ENCODE assay signal across 8 mouse cellular contexts in genomic region chr1:39922714-39923113, GRCm38 (mm10). TPM values are rescaled to one million over a fixed set of nuclear protein-coding genes. Genes with fewer than 3 reads are reported as not detected.
DNase-seq lines count a peak whose midpoint lies in the region; ATAC-seq lines count a peak whose summit lies in the region.

No protein-coding gene starts in this region.

- WGBS in hindbrain, embryonic 15.5 days: 47% methylated on average over 8 of the region's 8 CpGs
- 57% methylated on average over 8 of the region's 8 CpGs for WGBS in hindbrain, embryonic 10.5 days
- 40% methylated on average over 8 of the region's 8 CpGs for WGBS in embryonic facial prominence, embryonic 12.5 days
- WGBS in intestine, embryonic 16.5 days: 35% methylated on average over 8 of the region's 8 CpGs

- peak overlapping the region; percentile 38; the same call in 1 of the 2 replicates for H3K27ac ChIP-seq in hindbrain, embryonic 15.5 days (replicated peaks)
- H3K27ac ChIP-seq in hindbrain, embryonic 10.5 days: no peak overlapping the region
- peak overlapping the region; percentile 41 for H3K27ac ChIP-seq in embryonic facial prominence, embryonic 12.5 days
- 0 out of 2 replicates have a peak overlapping the region, but pooled peaks have one; percentile 40 for H3K27ac ChIP-seq in intestine, embryonic 16.5 days (ENCODE audit: low read length)

- DNase-seq in hindbrain, embryonic 10.5 days (ENCODE audit: low spot score): no peak
- DNase-seq in lung, postnatal 25 days (ENCODE audit: low spot score): peak; percentile 83
- no peak for DNase-seq in right cerebral cortex, postnatal 10 days (ENCODE audit: low spot score in 2 of 2)
- DNase-seq in urinary bladder, adult 18-20 months (ENCODE audit: low spot score in 2 of 2): no peak
- no peak for DNase-seq in urinary bladder, adult 2 months (ENCODE audit: low spot score)

- H3K36me3 ChIP-seq in hindbrain, embryonic 15.5 days: no peaks in the 10 kb centered on the region
- peaks cover 22% of the 10 kb centered on the region for H3K36me3 ChIP-seq in hindbrain, embryonic 10.5 days
- H3K36me3 ChIP-seq in embryonic facial prominence, embryonic 12.5 days: peaks cover 15% of the 10 kb centered on the region
- no peaks in the 10 kb centered on the region for H3K36me3 ChIP-seq in intestine, embryonic 16.5 days (ENCODE audit: control insufficient read depth, insufficient read depth, low read length)

- H3K4me1 ChIP-seq in hindbrain, embryonic 15.5 days (replicated peaks): peaks cover 75% of the 10 kb centered on the region
- peaks cover 63% of the 10 kb centered on the region for H3K4me1 ChIP-seq in hindbrain, embryonic 10.5 days (replicated peaks)
- H3K4me1 ChIP-seq in embryonic facial prominence, embryonic 12.5 days: peaks cover 58% of the 10 kb centered on the region
- peaks cover 52% of the 10 kb centered on the region for H3K4me1 ChIP-seq in intestine, embryonic 16.5 days (ENCODE audit: control insufficient read depth, insufficient read depth, low read length)

- 0 out of 2 replicates have a peak, but pooled peaks have one; percentile 6 for ATAC-seq in hindbrain, embryonic 15.5 days (ENCODE audit: low FRiP score, low read depth)
- ATAC-seq in embryonic facial prominence, embryonic 12.5 days (ENCODE audit: insufficient number of reproducible peaks, insufficient read depth, low FRiP score, low TSS enrichment): 0 out of 2 replicates have a peak, but pooled peaks have one; percentile 19
- peak; percentile 72 for ATAC-seq in intestine, embryonic 16.5 days

- no peak overlapping the region for H3K9ac ChIP-seq in hindbrain, embryonic 15.5 days
- H3K9ac ChIP-seq in embryonic facial prominence, embryonic 12.5 days: no peak overlapping the region
- no peak overlapping the region for H3K9ac ChIP-seq in intestine, embryonic 16.5 days (ENCODE audit: low read depth, low read length)

- no peak overlapping the region for H3K4me2 ChIP-seq in hindbrain, embryonic 15.5 days
- H3K4me2 ChIP-seq in embryonic facial prominence, embryonic 12.5 days (replicated peaks): no peak overlapping the region
- H3K4me2 ChIP-seq in intestine, embryonic 16.5 days (ENCODE audit: low read depth, low read length): 0 out of 2 replicates have a peak overlapping the region, but pooled peaks have one; percentile 15

- H3K9me3 ChIP-seq in hindbrain, embryonic 15.5 days: no peaks in the 10 kb centered on the region
- no peaks in the 10 kb centered on the region for H3K9me3 ChIP-seq in hindbrain, embryonic 10.5 days
- H3K9me3 ChIP-seq in embryonic facial prominence, embryonic 12.5 days: no peaks in the 10 kb centered on the region
- H3K9me3 ChIP-seq in intestine, embryonic 16.5 days (ENCODE audit: control insufficient read depth, low read length): no peaks in the 10 kb centered on the region

- H3K27me3 ChIP-seq in hindbrain, embryonic 15.5 days: no peaks in the 10 kb centered on the region
- no peaks in the 10 kb centered on the region for H3K27me3 ChIP-seq in hindbrain, embryonic 10.5 days (ENCODE audit: insufficient read depth, poor library complexity, severe bottlenecking)
- H3K27me3 ChIP-seq in embryonic facial prominence, embryonic 12.5 days: no peaks in the 10 kb centered on the region
- H3K27me3 ChIP-seq in intestine, embryonic 16.5 days (replicated peaks; ENCODE audit: control insufficient read depth, insufficient read depth, low read length): no peaks in the 10 kb centered on the region

- H3K4me3 ChIP-seq in hindbrain, embryonic 15.5 days: no peak overlapping the region
- H3K4me3 ChIP-seq in hindbrain, embryonic 10.5 days: no peak overlapping the region
- H3K4me3 ChIP-seq in embryonic facial prominence, embryonic 12.5 days: no peak overlapping the region
- no peak overlapping the region for H3K4me3 ChIP-seq in intestine, embryonic 16.5 days (ENCODE audit: low read length)

RNA-seq across cellular contexts. Expression of gene Map4k4, which starts 22.0 kb away (rescaled TPM):
- polyA plus RNA-seq in hindbrain, embryonic 15.5 days (2015; fragmentation: Nextera tagmentation; extraction: Ambion mirVana): 41.5 and 42.6 TPM in 2 replicates
- 38.5 and 40.1 TPM in 2 replicates for polyA plus RNA-seq in hindbrain, embryonic 10.5 days (2016; fragmentation: Nextera tagmentation; extraction: Ambion mirVana)
- 58.8 and 67.3 TPM in 2 replicates for polyA plus RNA-seq in embryonic facial prominence, embryonic 12.5 days (2016; fragmentation: Nextera tagmentation; extraction: Ambion mirVana)
- 10.1 TPM in 2 replicates for polyA plus RNA-seq in intestine, embryonic 16.5 days (2015; fragmentation: Nextera tagmentation; extraction: Ambion mirVana)
- polyA plus RNA-seq in urinary bladder, adult 2 months (2012; rRNA removed): 56.1 and 64.9 TPM in 2 replicates

Comparison
In these comparisons a context has a peak if more than half of its experiments do, and no peak if none do; other contexts are left out.
1. ATAC-seq: peak in every context shown above with its lines; median percentile 72 in intestine, embryonic 16.5 days; 19 in embryonic facial prominence, embryonic 12.5 days; 6 in hindbrain, embryonic 15.5 days.